Mouse (Mus musculus): ENCODE results near the gene Naa15. TPM values are rescaled to one million over a fixed set of nuclear protein-coding genes. Genes with fewer than 3 reads are reported as not detected.

The Naa15 gene
- polyA plus RNA-seq (2021), result 65.0 TPM

DNA sequence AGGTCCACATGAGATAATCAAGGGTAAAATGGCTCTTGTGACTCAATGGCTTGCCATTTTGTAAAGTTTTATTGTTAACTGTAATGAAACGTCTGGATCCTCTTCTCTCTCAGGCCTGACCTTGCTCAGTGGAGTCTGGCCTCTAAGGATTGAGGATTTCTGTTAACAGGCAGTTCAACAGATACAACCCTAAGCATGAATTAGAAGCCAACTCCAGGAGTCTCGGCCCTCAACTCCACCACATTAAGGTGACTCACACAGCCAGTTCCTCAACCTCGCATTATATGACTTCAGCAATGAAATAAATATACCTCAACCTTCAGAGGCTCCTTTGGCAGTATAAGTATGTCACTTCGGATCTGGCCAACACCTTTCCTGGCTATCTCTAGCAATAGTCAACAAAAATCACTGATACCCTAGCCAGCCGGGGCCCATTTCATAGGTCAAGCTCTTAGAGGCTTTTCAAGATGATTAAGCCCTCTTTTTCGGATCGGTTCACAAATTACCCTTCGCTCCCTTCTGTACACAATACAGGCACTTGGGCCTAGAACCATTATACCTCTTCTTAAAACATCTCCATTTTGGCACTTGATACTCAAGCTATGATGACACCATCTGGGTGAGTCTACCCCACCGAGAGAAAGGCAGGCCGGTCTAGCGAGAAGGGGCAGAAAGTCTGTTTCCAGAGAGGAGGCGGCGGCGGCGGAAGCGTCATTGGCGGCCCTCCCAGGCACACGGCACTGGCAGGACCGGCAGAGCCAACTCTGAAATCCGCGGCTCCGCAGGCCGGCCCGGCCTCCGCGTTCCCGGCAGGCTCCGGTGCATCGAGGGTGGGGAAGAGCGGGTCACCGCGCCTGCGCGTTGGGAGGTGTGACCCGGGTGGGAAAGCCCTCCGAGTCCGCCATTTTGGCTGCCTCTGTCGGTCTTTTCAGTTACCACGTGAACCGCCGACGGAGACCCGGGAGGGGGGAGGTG lies at the start of gene Naa15:
Gene Naa15, plus strand, starts transcription at position 51 of the 975 bp plus-strand sequence.
- ChIA-PET POLR2A (interaction anchor here (0.7 kb wide), 1 partner anchor 11 kb away, joined by 3 read pairs; no protein-coding TSS in a partner anchor), CTCF (interaction anchor here (10.2 kb wide), 1 partner anchor 42 kb away, joined by 89 read pairs; no protein-coding TSS in a partner anchor)
- in situ Hi-C loops (cut with MboI; ENCODE audit: low pct_unique_long_range_greater_than_20kb), result no loop called here
- no peak for TF ChIP-seq CTCF (IDR thresholded peaks at IDR 0.05)
- peak; percentile 88 for DNase-seq (ENCODE audit: low read depth, low spot score)
- H3K27me3 ChIP-seq, result no peaks in the 10 kb centered on the region
- peak; percentile 91 for ATAC-seq

DNA sequence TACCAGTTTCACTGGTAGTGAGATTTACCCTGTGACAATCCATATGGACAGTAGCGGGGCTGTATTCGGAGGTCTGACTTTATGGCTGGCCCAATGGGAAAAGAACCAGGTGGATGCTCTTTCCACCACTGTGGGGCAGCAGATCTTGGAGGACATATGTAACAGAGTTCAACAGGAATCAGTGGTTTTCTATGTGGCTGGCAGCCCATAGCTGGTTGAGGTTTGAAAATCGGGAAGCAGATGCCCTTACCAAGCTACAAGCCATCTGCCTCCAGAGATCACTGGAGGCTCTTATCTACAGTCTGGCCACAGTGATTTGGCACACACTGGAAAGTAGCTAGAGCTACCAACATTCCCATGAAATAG lies 49.4 kb upstream of the Naa15 start:
- ChIA-PET POLR2A (interaction anchor here (0.9 to 1.4 kb wide), 3 partner anchors 31 to 69 kb away, joined by 3 read pairs; no protein-coding TSS in a partner anchor), CTCF (interaction anchor here (0.6 to 4.3 kb wide), 19 partner anchors 10 to 136 kb away, joined by 3 to 33 read pairs (median 8); partner anchors contain the start of gene Ndufc1)
- in situ Hi-C loops (cut with MboI; ENCODE audit: low pct_unique_long_range_greater_than_20kb), result loop anchor here (5.0 kb wide), 1 partner anchor 78 kb away; no protein-coding TSS in a partner anchor
- peak; percentile 53 for TF ChIP-seq CTCF (IDR thresholded peaks at IDR 0.05)
- DNase-seq (ENCODE audit: low read depth, low spot score) (no peak), ATAC-seq (peak; percentile 64)
- no peaks in the 10 kb centered on the region for H3K27me3 ChIP-seq

DNA sequence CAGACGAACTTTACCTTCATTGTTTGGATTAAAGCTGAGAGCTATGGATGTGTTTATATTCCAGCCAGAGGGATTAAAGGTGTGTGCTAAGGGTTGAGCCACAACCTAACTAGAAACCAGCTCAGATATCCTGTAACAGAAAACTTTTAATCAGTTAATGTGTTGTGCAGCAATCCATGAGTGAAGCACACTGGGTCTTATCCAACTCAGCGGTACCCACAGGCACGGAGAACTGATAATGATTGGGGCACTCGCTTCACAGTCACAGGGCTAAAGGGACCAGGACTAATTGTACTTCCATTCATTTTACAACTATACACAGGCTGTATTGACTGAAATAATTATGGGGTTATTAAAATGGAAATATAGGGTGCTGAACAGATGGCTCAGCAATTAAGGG lies 48.0 kb upstream of the Naa15 start:
- no peaks in the 10 kb centered on the region for H3K27me3 ChIP-seq
- in situ Hi-C loops (cut with MboI; ENCODE audit: low pct_unique_long_range_greater_than_20kb), result loop anchor here (5.0 kb wide), 1 partner anchor 80 kb away; no protein-coding TSS in a partner anchor
- ChIA-PET CTCF (interaction anchor here (1.4 to 3.4 kb wide), 5 partner anchors 23 to 132 kb away, joined by 5 to 33 read pairs (median 13); partner anchors contain the start of gene Ndufc1), POLR2A (interaction anchor here (0.5 kb wide), 1 partner anchor 142 kb away, joined by 3 read pairs; no protein-coding TSS in a partner anchor)
- no peak for ATAC-seq
- no peak for DNase-seq (ENCODE audit: low read depth, low spot score)
- TF ChIP-seq CTCF (IDR thresholded peaks at IDR 0.05), result no peak

DNA sequence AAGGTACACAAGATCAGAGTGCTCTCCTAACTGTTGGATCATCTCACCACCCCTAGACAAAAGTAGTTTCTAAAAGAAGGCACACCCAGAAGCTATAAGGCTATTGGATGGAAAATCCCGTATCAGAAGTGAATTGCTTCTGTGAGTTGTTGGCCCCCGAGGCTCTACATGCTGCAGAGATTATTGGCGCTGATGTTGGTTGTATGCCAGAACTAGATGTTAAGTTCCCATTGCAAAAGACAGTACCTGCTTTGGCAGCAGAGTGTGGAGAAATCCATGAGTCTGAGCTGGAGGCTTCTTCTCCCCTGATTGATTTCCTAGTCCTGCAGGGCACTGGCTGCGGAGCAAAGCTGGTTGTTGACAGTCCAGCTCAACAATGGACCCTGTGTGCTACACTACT lies 46.9 kb upstream of the Naa15 start:
- ChIA-PET POLR2A (no interaction called here), CTCF (interaction anchor here (1.2 to 1.9 kb wide), 4 partner anchors 12 to 134 kb away, joined by 3 to 8 read pairs (median 4); no protein-coding TSS in a partner anchor)
- in situ Hi-C loops (cut with MboI; ENCODE audit: low pct_unique_long_range_greater_than_20kb), result loop anchor here (5.0 kb wide), 1 partner anchor 81 kb away; no protein-coding TSS in a partner anchor
- DNase-seq (ENCODE audit: low read depth, low spot score) (no peak), ATAC-seq (no peak)
- no peaks in the 10 kb centered on the region for H3K27me3 ChIP-seq
- TF ChIP-seq CTCF (IDR thresholded peaks at IDR 0.05), result no peak

DNA sequence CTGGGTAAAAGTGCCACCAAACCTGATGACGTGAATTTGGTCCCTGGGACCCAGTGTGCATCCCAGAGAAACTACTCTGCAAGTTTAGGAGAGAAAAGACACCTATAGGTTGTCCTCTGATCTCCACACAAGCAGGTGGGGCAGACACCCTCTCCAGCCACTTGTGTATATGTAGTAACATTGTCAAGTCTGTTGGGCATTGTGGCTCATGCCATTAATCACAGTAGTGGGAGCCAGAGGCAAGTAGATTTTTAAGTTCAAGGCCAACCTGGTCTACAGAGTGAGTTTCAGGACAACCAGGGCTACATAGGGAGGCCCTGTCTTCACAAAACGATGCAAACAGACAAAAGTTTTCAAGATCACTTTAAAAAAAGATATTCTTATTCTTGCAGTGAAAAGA lies 43.1 kb upstream of the Naa15 start:
- POLR2A ChIA-PET, result no interaction called here
- CTCF ChIA-PET, result interaction anchor here (1.2 to 8.5 kb wide), 2 partner anchors 24 to 39 kb away, joined by 3 to 89 read pairs; partner anchors contain the start of genes Mgarp, Naa15 and Ndufc1
- in situ Hi-C loops (cut with MboI; ENCODE audit: low pct_unique_long_range_greater_than_20kb), result loop anchor here (10.0 kb wide), 1 partner anchor 873 kb away; no protein-coding TSS in a partner anchor
- ATAC-seq (no peak), DNase-seq (ENCODE audit: low read depth, low spot score) (no peak)
- no peak for TF ChIP-seq CTCF (IDR thresholded peaks at IDR 0.05)
- H3K27me3 ChIP-seq, result no peaks in the 10 kb centered on the region

DNA sequence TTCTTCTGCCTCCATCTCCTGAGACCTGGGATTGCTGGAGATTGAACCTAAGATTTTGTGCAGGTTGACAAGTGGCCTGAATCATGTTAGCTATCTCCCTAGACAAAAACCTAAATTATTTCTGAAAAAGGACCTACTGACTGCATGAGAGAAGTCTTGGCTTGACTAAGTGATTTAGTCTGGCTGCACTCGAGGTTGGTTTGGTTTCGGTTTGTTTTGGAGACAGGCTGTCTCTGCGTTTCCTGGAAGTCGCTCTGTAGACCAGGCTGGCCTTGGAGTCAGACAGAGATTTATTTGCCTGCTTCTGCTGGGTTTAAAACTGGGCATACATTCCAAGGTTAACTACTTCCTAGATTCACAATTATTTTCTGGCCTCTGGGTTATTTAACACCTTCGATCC lies 42.1 kb upstream of the Naa15 start:
- DNase-seq (ENCODE audit: low read depth, low spot score), result no peak
- TF ChIP-seq CTCF (IDR thresholded peaks at IDR 0.05), result no peak
- no peak for ATAC-seq

DNA sequence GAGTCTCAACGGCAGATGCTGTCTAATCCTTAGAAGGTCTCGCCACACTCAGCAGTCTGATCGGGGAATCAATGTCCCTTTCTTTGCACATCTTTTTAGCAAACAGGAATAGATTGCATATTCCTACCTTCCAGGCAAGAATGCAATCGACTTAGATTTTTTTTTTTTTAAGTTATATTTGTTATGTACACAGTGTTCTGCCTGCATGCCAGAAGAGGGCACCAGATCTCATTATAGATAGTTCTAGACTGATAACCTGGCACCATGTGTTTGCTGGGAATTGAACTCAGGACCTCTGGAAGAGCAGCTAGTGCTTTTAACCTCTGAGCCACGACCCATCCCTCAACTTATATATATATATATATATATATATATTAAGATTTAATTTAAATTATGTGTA lies 41.4 kb upstream of the Naa15 start:
- TF ChIP-seq CTCF (IDR thresholded peaks at IDR 0.05), result peak; percentile 53
- H3K27me3 ChIP-seq, result no peaks in the 10 kb centered on the region
- in situ Hi-C loops (cut with MboI; ENCODE audit: low pct_unique_long_range_greater_than_20kb), result loop anchor here (10.0 kb wide), 1 partner anchor 871 kb away; no protein-coding TSS in a partner anchor
- no peak for ATAC-seq
- ChIA-PET CTCF (interaction anchor here (1.0 to 8.5 kb wide), 6 partner anchors 9 to 37 kb away, joined by 3 to 89 read pairs (median 4); partner anchors contain the start of genes Mgarp, Naa15 and Ndufc1), POLR2A (interaction anchor here (0.6 to 1.3 kb wide), 3 partner anchors 11 to 37 kb away, joined by 3 to 4 read pairs (median 4); partner anchors contain the start of gene Ndufc1)
- no peak for DNase-seq (ENCODE audit: low read depth, low spot score)

More for the DNA sequence above, 42.1 kb upstream of the Naa15 start:
- POLR2A ChIA-PET, result interaction anchor here (1.3 kb wide), 1 partner anchor 36 kb away, joined by 4 read pairs; the partner anchor contains the start of gene Ndufc1
- no peaks in the 10 kb centered on the region for H3K27me3 ChIP-seq
- in situ Hi-C loops (cut with MboI; ENCODE audit: low pct_unique_long_range_greater_than_20kb), result loop anchor here (10.0 kb wide), 1 partner anchor 872 kb away; no protein-coding TSS in a partner anchor
- CTCF ChIA-PET, result interaction anchor here (1.5 to 8.5 kb wide), 2 partner anchors 23 to 38 kb away, joined by 4 to 89 read pairs; partner anchors contain the start of genes Mgarp, Naa15 and Ndufc1

DNA sequence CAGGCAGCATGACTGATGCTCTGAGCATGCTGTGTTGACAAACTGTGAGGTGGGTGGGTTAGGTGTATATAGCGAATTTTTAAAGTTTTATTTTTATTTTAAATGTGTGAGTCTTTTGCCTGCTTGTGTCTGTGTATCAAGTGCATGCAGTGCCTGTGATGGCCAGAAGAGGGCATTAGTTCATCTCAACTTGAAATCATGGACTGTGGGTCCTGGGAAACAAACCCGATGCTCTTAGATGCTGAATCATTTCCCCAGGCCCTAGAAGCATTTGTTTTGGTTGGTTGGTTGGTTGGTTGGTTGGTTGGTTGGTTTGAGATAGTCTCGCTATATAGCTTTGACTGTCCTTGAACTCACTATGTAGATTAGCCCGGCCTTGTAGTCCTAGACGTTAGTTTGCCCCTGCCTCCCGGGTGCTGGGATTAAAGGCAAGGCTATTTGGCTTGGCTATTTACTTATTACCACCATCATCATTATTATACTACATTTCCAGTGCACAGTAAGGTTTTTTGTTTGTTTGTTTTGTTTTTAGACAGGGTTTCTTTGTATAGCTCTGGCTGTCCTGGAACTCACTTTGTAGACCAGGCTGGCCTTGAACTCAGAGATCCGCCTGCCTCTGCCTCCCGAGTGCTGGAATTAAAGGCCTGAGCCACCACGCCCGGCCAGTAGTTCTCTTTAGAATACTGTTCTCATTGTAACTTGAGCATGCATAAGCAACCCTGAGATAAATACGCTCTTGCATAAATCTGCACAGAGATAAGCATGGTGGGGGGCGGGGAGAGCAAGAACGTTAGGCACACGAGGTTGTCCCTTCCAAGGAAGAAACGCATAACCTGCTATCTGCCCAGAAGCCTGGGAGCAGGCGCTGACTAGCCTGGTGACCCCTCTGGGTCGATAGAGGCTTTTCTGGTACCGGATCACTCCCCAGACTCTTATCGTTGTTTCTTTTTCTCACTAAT lies 39.4 kb upstream of the Naa15 start:
- DNase-seq (ENCODE audit: low read depth, low spot score), result no peak
- POLR2A ChIA-PET, result interaction anchor here (0.6 to 0.7 kb wide), 2 partner anchors 30 to 1121 kb away, joined by 3 read pairs; no protein-coding TSS in a partner anchor
- CTCF ChIA-PET, result interaction anchor here (0.7 to 8.5 kb wide), 11 partner anchors 9 to 141 kb away, joined by 3 to 89 read pairs (median 4); partner anchors contain the start of genes Naa15 and Ndufc1
- H3K27me3 ChIP-seq, result no peaks in the 10 kb centered on the region
- ATAC-seq, result no peak
- peak; percentile 90 for TF ChIP-seq CTCF (IDR thresholded peaks at IDR 0.05)
- in situ Hi-C loops (cut with MboI; ENCODE audit: low pct_unique_long_range_greater_than_20kb), result loop anchor here (5.0 to 10.0 kb wide), 3 partner anchors 37 to 869 kb away; no protein-coding TSS in a partner anchor

All from Patski (cell line).